Mouse (Mus musculus) kidney, postnatal 10 days (tissue): ENCODE measurements at regions not wholly inside any gene's neighbourhood (a gene's known extent, or its start where the extent isn't known, plus 50 kb on each side); places are given as distances from the start of the nearest gene placed in this dataset.

Experiments used
- DNase-seq: peaks from one replicate; pipeline ENCODE4 v3.0.0; 2021; ENCODE audit warnings: mixed read lengths

DNA sequence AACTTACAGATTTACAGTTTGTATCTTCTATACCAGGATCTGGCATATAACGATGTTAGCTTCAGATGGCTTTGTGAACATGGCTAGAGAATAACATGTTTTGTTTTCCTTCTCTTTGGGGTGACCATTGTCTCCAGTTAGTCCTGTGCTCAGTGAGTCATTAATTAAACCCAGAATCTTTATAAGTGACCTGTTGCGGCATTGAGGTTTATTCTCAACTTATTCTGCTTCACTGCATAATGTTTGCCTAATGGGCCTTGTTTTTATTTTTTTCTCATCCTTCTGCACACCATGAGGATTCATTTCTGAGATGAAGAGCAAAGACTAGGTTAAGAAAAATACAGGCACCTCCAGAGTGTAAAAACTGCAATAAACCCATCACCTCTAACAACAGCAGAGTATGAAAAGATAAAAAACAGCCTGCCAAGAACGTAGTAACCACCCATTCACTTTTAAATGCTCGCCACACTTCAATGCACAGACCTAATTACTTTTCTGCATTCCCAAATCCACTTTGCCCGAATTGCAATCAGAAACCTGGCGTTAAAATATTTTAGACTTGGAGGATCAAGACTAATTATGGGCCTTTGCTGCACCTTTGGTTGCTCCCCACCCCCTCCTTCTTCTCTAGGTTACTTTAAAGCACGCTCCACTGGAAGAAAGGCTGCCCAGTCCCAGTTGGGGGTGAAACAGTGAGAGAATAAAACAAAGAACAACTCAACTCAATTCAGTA, 381.5 kb upstream of the Nr2f1 start:
- DNase-seq = peak; percentile 7

DNA sequence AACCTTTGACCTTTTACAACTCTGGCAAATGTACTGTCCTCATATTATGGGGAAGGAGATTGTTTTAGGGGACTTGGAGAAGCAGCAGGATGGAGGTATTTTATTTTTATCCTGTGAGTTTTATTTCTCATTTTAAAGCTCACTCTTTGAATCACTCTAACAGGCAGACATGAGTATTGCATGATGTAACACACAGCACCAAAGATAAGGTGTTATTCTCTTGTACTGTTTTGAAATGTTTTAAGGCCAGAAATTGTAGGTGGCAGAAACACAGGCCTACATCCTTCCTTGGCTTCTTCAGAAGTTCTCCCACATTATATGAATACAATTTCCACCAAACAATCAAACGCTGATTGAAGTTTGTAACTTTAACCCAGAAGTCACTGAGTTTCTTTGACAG, 377.9 kb upstream of the Nr2f1 start:
- no peak for DNase-seq

DNA sequence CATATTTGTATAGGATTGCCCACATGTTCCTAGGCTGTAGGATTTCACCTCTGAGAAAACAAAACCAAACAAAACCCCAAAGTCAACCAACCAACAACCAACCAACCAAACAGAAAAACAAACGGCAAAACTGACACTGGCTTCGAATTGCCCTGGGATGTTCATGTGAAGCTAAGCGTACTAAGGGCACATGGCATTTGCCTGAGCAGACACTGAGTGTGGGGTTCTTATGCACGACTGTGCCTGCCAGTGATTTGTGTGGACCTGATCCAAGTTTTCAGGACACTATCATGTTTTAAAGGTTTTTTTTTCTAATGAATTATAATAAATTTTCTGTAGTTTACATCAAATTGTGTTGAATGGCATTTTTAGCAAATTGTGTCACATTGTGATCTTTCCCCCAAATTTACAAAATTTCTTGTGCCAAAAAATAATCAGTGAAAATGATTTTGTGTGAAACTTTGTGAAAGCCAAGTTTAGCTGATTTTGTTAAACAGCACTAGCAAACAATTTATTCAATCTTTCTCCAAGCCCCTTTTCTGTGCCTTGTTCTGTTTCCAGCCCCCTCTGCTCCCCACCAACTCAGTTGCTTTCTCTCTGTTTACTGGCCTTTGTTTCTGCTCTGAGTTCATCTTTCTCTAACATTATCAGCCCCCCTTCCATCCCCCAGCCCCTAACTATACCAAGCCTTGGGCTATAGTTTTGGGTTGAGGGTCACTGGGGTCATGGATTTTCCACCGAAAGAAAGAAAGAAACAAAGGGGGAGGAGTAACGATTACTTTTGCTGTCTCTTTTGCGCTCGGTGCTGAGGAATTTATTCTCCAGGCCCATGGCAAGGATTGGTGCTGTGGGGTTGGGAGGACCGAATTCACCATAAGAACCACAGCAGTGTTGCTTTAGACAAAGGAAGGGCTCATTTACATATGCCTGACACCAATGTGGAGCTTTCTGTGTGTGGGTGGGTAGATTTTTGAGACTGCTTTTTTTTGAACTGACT, 377.0 kb upstream of the Nr2f1 start:
- no peak for DNase-seq

DNA sequence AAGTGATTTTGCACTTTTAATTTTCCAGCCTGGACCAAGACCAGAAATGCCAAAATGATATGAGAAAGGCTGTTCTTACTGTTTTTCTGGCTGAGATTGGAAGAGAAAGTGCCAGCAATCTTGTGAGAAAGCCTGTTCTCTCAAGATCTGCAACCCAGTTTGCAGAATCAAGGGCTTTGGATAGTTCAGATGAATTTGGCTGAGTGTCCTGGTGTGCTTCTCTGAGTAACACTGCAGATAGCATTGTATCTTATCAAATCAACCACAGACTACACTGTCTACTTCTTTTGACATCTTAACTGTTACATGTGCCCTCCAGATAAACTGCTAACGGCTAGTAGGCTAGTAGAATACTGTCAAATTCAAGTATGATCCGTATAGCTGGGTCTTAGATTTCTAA, 371.5 kb upstream of the Nr2f1 start:
- no peak for DNase-seq

DNA sequence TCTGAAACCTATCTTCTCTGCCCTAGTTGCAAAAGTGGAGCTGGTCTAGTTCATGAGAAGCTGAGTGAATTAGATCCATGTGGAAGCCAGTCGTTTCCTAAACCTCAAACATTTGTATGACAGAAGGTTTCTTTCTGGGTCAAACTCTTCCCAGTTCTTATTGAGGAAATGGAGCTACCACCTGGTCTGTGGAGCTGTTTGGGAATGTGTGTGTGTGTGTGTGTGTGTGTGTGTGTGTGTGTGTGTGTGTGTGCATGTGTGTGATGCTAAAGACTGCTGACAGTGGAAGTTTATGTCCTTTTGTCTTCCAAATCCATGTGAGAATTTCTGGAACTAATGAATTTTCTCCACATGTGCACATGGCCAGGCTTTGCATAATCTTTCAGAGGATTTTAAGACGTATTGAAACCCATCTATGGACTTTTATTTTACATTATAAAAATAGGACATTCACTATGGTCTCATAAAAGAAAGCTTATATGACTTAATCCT, 324.9 kb upstream of the Nr2f1 start:
- no peak for DNase-seq

DNA sequence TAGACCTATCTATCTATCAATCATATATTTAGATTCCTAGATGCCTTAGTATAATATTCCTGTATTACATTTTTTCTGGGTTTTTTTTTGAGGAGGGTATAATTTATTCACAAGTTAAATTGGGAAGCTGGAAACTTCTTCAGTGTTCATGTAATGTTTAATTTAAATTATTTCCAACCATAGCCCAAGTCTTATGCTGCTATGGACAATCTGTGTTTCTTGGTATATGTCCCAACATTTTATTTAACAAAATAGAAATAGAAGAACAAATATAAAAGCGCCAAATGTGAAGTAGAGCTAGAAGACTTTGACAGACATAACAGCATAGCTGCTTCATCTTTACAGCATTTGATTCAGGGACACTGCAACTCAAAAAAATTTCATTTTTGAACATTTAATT, 321.2 kb upstream of the Nr2f1 start:
- no peak for DNase-seq

DNA sequence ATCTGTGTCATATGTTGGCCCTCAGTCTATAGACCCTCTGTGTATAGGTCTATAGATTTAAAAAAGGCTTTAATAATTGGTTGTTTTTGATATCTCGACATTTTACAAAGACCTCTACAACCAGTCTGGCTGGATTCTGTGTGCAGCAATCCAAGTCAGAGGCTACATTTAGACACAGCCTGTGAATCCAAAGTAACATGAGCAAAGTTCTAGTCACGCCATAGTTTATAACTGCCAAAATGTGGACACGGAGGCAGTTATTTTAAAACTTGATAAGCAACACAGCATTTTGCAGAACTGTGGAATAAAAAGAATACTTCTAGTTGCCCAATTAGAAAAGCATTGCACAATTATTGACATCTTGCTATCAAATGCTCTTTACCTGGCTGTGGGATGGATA, 320.6 kb upstream of the Nr2f1 start:
- DNase-seq = no peak

DNA sequence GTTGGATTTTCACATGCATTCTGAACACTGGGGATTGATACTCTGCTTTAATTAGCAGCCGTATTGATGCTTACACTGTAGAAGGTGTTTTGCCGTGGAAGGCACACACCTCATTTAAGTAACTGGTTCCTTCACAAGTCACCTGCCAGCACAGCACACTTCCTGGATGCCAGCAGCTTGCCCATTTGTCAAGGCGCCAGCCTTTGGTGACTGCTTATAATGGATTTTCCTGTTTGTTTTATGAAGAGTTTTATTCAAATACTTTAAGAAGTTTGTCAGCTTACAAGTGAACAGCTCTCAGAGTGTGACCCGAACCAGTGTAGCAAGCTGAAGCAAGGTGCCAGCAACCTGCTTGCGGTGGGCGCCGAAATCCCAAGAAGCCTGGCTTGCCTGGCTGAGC, 301.0 kb upstream of the Nr2f1 start:
- DNase-seq = no peak

DNA sequence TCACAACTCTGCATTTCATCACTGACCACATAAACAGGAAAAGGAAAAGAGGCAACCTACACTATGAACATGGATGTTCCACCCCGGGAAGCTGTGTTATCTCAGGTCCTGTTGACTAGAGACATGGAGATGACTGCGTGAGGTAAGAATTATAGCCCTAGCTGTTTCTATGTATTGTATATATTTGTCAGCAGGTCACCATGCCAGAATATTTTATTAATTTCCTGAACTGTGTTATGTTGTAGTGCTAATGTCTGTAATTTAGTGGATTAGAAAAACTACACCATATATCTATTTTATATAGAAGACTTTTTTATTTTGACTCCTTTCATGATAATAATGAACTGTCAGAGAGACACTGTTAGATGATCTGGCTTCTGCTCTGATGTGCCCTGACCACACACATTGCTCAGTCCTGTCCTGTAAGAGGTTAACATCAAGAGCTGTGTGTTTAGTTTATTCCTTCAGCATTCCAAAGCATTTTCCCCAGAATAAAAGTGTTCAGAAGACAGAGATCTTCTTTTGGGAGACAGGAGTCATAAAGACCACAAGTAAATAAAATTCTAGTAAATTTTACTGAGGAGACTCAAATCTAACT, 284.3 kb upstream of the Nr2f1 start:
- DNase-seq = no peak

DNA sequence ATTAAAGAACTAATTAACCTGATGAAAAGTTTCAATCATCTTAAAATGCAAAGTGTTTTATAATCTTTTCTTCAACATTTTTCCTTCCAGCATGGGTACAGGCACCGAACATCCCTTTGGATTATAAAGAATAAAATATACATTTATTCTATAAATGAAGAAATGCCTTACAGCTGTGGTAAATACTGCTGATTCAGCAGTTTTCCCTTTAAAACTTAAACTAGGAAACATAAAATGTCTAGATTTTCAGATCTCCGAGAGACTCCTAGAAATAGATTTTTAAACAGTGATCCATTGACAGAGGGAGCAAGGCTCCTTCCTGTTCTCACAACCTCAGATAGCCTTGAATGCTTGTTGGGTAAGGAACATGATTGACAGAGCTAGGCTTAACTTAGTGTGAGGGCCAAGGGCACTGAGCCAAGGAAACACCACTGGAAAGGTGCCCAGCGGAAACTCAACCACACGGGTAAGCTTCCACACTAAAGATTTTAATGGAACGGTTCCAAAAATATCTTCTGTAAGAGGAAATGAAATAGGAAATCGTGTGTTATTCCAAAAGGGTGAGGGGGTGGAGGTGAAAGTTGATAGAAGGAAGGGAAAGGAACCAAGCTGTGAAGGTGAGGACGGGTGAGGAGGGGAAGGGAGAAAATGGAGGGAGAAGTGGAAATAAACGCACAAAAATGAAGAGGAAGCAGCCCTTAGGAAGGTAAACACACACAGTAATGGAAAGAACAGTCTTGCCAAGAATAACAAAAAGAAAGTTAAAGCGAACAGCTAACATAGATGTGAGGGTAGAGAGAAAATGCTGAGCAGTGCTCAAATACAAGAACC, 283.6 kb upstream of the Nr2f1 start:
- peak; percentile 90 for DNase-seq

DNA sequence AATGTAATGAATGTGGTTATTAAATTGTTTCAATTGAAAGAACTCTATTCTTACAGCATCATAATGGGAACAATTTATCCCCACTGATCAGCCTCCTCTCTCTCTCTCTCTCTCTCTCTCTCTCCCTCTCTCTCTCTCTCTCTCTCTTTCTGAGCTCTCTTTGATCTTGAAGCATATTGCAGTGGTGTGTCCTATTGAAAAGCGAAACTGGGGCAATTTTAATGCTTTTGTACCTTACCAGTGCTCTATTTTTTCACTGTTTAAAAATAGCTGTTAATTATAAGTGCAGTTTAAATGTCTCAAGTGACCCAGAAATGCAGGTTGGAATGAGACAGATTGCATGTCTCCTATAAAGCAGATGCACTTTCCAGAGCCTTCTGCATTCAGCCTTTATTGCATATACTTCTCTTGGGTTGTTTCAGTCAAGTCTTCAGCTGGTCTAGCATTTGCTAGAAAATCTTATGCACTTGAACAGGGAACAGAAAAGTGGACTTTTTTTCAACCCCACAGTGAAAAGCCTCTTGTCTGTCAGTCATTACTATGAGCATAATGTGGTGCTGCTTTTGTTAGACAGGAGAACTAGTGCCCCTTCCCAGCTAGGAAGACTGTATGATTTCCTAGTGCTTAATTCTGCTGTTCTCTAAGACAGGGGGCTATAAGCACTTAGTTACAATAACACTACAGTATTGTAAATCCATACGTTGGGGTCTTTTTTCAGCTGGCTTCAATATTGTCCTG, 251.9 kb upstream of the Nr2f1 start:
- DNase-seq = no peak

DNA sequence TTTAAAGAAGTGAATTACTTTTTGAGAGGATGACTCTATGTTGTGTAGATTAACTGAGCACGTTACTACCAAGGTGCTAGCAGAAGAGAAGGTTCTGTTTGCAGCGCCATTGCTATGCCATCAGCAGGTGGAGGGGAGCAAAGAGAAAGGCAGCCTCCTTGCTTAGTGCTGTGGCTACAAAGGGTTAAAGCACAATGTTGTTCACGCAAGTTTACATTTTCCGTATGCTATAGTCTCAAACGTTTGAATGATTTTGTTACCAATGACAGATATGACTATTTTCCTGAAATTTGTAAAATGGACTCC, 247.1 kb upstream of the Nr2f1 start:
- no peak for DNase-seq

DNA sequence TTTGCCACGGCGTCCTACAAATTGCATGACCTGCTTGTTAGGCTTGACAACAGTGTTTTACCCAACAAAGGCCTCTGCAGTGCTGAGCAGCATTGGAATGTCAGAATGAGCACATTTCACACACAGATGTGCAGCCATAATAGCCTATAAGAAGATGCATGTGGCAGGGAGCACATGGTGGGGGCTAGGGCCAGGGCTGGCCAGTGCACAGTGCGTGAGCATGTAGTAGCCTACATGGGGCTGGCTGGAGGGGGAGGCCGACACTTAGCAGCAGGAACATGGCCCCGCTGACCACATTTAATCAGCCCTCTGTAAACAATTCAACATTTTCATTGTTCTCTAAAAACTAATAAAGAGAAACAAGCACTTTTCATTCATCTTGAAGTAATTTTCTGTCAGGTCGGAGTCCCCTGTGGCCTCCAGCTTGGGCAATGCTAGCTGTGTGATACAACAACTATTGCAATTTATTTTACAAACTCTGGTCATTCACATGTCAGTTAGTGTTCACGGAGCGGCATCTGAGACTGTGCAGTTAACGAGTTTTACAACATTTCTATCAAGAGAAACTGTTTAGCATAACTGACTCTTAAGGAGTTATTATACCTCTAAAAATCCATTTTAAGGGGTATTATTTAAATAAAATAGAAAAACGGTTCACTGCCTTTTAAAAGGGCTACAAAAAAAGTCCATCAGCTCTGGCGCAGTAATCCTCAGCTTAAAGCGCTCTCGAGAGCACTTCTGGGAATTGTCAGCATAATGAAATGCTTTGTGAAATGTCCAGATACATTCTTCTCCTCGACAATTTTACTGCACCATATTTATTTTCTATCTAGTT, 246.6 kb upstream of the Nr2f1 start:
- no peak for DNase-seq

DNA sequence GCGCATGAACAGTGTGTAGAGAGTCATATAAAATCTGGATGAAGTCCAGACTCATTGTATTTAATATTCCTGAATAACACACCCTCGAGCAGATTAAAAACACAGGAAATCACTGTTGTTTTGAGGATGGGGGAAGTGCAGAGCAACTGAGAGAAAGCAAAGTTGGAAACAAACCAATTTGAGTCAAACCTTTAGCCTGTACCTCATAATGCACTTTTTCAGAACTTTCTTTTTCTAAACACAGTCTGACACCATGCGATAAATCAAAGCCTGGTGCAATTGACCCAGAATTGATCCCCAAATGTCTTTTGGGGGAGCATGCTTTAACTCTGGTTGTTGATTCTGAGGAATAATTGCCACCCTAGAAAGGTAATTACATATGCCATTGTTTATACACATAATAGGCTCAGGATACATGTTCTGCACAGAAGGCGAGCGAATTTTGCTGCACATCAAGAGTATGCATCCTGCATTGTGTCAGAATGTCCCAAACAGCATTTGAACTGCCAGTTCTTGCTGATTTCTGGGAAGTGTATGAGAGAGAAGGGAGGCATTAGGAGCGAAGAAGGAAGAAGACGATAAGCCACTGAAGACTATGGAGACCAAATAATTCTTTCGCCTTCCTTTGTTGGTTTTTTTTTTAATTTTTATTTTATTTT, 245.3 kb upstream of the Nr2f1 start:
- DNase-seq = no peak

DNA sequence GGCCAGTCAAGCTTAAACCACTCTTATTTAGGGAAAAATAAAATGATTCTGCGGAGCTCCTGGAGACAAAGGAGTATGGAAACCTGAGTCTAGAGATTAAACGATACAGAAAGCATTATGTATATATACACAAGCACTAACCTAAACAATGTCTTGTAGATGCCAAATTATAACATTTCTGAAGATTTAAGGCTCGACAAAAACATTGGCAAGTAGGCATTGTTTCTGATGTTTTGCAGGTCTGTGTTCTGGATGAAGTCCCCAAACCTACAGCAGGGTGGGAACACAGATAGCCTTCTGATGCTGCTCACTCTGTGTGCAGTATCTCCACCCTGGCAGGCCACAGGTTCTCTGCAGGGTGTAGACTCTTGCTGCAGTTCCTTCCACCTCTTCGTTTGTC, 228.9 kb upstream of the Nr2f1 start:
- DNase-seq = no peak

DNA sequence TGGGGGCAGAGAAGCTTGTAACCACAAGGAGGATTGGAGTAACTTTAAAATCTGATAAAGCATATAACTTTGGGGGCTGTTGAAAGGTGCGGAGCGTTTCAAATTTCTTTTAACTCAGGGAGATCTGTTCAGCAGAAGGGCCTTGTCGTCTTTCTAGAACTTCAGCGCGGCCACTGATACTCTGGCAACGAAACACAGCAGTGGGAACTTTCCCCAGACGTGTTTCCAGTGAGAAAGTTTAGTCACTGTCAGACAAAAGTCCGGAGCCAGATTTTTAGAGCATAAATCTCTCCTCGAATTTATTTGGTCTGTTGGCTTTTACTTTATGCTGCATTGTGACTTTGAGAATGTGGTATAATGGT, 228.5 kb upstream of the Nr2f1 start:
- DNase-seq = peak; percentile 11

DNA sequence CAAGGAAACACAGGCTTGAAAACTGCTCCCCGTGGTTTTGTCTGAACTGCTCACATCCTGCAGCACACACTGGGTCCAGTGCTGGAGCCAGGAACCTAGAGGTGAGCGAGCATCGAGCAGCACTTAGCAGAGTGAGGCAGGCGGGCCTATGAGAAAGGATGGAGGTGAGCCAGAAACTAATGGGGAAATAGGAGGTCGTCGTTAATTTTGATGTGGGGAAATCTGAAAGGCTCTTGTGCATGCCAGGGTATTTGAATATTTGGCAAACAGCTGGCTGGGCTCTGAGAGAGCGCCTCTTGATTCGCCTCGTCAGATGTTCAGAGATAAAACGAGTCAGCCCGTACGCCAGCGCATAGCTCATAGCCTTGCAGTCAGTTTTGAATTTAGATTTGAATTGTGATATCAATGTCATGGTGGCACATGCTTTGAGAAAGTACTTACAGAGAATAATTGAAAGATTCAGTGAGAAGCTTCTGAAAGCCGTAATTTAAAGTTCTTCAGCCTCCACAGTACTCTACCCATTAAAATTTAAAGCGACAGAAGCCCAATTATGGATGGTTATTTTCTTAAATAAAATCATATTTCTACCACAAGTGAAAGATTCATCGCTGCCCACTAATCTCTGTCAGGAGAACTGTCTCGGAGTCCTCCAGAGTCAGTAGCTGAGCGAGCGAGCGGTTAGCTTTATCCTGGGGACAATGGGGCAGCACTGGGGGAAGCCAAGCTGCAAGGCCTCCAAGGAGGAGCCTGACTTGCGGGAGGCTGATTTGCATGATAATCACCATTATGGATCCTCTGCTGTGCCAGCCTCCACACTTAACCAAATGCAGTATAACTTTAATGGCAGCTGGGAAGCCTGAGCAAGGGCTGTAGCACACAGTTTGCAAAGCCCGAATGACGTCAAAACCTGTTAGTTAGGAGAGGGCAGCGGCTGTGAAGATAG, 227.9 kb upstream of the Nr2f1 start:
- peak; percentile 18 for DNase-seq

DNA sequence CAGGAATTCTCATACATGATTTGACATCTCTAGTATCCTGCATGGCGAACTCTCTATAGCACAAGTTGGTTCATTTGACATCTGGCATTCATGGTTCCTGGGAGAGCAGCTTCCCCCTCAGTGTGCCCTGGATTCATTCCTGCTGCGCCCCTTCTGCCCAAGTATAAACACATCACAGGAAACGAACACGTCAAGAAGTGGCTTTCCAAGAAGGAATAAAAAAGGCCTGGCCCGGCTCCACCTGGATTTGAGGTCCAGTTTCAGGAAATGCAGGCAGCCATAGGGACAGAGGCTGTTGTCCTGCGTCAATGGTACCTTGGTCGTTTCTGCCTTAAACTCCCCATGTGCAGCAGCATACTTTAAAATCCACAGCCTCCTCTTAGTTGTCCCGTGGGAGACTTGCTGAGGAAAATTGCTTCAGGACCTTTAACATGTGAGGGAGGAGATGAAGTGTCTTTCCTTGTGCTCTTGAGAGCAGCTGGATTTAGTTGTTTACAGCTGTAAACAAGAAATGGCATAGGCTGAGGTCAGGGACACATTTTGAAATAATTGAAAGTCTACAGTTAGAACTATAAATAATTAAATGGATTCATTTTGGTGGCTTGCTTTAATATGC, 226.9 kb upstream of the Nr2f1 start:
- peak; percentile 10 for DNase-seq

DNA sequence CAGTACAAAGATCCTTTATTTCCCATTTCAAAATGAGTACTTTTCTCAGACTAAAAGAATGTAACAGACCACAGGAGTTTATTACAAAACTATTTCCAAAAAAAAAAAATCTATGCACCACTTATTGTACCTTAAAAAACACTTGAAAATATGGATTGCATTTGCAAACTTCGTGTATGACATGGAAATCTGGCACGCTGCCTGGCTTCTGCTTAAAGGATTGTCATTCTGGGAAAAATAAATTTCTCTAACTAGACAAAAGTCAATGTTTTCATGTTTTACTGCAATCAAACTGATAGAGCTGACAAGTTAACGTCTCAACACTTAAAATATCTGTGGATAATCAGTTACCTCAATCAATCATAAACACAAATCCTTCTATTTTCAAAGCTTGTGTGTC, 205.5 kb upstream of the Nr2f1 start:
- DNase-seq = peak; percentile 31
